Mouse (Mus musculus): ENCODE measurements around the gene Vmn1r151. TPM values are rescaled to one million over a fixed set of nuclear protein-coding genes. Genes with fewer than 3 reads are reported as not detected.
"Not testable (repeated sequence)": the region's sequence is repeated elsewhere in the genome, so short reads cannot be mapped to it uniquely, and the experiment has no call there.

Gene Vmn1r151
- polyA plus RNA-seq (2016; fragmentation: Nextera tagmentation; extraction: Ambion mirVana) = not detected in 2 replicates

DNA sequence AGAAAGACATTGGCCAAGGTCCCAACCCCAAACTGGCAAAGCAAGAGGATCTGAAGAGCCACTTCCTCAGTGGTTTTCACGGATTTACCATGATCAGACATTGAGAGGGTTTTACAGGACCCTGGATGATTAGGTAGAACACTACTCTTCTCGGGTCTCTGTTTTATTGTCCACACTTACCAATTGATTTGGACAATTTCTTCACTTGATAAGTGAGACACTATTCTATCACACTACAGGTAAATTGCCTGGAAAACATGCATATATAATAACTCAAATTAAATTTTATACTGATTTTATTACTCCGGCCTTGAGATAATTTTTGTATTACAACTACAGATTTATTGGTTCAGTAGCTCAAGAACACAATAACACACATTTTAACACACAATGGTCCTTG lies at the start of gene Vmn1r151:
Gene Vmn1r151, minus strand, starts transcription at position 101 of the 400 bp plus-strand sequence.
- not testable (repeated sequence) for H3K36me3 ChIP-seq; H3K9me3 ChIP-seq; H3K27ac ChIP-seq; H3K4me3 ChIP-seq; H3K27me3 ChIP-seq (ENCODE audit: insufficient read depth, poor library complexity, severe bottlenecking); H3K4me1 ChIP-seq (replicated peaks); DNase-seq (ENCODE audit: low spot score)
- 65% methylated on average over 2 of the region's 3 CpGs for WGBS

- not testable (repeated sequence) for H3K4me3 ChIP-seq; H3K27ac ChIP-seq; H3K4me1 ChIP-seq (replicated peaks); H3K27me3 ChIP-seq (ENCODE audit: insufficient read depth, poor library complexity, severe bottlenecking); H3K36me3 ChIP-seq; H3K9me3 ChIP-seq; DNase-seq (ENCODE audit: low spot score)
- no CpG with 5 or more reads among the region's 1 CpGs for WGBS
Measured at GRCm38 (mm10) chr7:22534787-22535186, 35.3 kb upstream of the Vmn1r151 start, which contains the start of gene Gm8677. Gene Gm8677 (minus strand): TSS chr7:22534887.

- not testable (repeated sequence) for H3K27me3 ChIP-seq (ENCODE audit: insufficient read depth, poor library complexity, severe bottlenecking); DNase-seq (ENCODE audit: low spot score); H3K9me3 ChIP-seq; H3K27ac ChIP-seq; H3K4me1 ChIP-seq (replicated peaks); H3K4me3 ChIP-seq; H3K36me3 ChIP-seq
- WGBS = no CpG with 5 or more reads among the region's 3 CpGs
Measured at GRCm38 (mm10) chr7:22522667-22523066, 23.2 kb upstream of the Vmn1r151 start, which contains the start of gene Vmn1r152. Gene Vmn1r152 (plus strand): TSS chr7:22522967.

DNA sequence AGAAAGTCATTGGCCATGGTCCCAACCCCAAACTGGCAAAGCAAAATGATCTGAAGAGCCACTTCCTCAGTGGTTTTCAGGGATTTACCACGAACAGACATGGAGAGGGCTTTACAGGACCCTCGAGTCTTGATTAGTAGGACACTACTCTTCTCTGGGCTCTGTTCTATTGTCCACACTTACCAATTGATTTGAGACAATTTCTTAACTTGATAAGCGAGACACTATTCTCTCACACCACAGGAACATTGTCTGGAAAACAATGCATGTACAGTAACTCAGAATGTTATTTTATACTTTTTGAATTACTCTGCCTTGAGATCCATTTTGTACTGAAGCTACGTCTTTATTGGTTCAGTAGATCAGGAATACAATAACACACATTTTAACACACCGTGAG lies 35.5 kb downstream of the Vmn1r151 start, which contains the start of gene Gm10665:
Gene Gm10665, minus strand, starts transcription at position 101 of the 400 bp plus-strand sequence.
- not testable (repeated sequence) for H3K27ac ChIP-seq; DNase-seq (ENCODE audit: low spot score); H3K36me3 ChIP-seq; H3K4me1 ChIP-seq (replicated peaks); H3K27me3 ChIP-seq (ENCODE audit: insufficient read depth, poor library complexity, severe bottlenecking); H3K4me3 ChIP-seq; H3K9me3 ChIP-seq
- no CpG with 5 or more reads among the region's 5 CpGs for WGBS

Other genes starting within 250 kb of the Vmn1r151 start
- not detected in 2 replicates for gene Gm4187, start 170.0 kb downstream of the Vmn1r151 start, polyA plus RNA-seq (2016; fragmentation: Nextera tagmentation; extraction: Ambion mirVana)
- not detected in 2 replicates for gene Gm8660, start 128.6 kb downstream of the Vmn1r151 start, polyA plus RNA-seq (2016; fragmentation: Nextera tagmentation; extraction: Ambion mirVana)
- not detected in 2 replicates for gene Vmn1r148, start 86.1 kb downstream of the Vmn1r151 start, polyA plus RNA-seq (2016; fragmentation: Nextera tagmentation; extraction: Ambion mirVana)
- gene Vmn1r149, start 61.4 kb downstream of the Vmn1r151 start, polyA plus RNA-seq (2016; fragmentation: Nextera tagmentation; extraction: Ambion mirVana) = not detected in 2 replicates
- not detected in 2 replicates for gene Gm10665, start 35.6 kb downstream of the Vmn1r151 start, polyA plus RNA-seq (2016; fragmentation: Nextera tagmentation; extraction: Ambion mirVana)
- not detected in 2 replicates for gene Vmn1r152, start 23.3 kb upstream of the Vmn1r151 start, polyA plus RNA-seq (2016; fragmentation: Nextera tagmentation; extraction: Ambion mirVana)
- gene Gm8677, start 35.2 kb upstream of the Vmn1r151 start, polyA plus RNA-seq (2016; fragmentation: Nextera tagmentation; extraction: Ambion mirVana) = not detected in 2 replicates
- gene Gm4201, start 65.7 kb upstream of the Vmn1r151 start, polyA plus RNA-seq (2016; fragmentation: Nextera tagmentation; extraction: Ambion mirVana) = not detected in 2 replicates
- not detected in 2 replicates for gene Gm4565, start 88.4 kb upstream of the Vmn1r151 start, polyA plus RNA-seq (2016; fragmentation: Nextera tagmentation; extraction: Ambion mirVana)
- gene Vmn1r155, start 158.3 kb upstream of the Vmn1r151 start, polyA plus RNA-seq (2016; fragmentation: Nextera tagmentation; extraction: Ambion mirVana) = not detected in 2 replicates
- not detected in 2 replicates for gene Gm8693, start 192.6 kb upstream of the Vmn1r151 start, polyA plus RNA-seq (2016; fragmentation: Nextera tagmentation; extraction: Ambion mirVana)
- gene Gm4567, start 220.0 kb upstream of the Vmn1r151 start, polyA plus RNA-seq (2016; fragmentation: Nextera tagmentation; extraction: Ambion mirVana) = not detected in 2 replicates

Data from hindbrain, embryonic 10.5 days (tissue).